ENCODE assay signal across 18 mouse cellular contexts in the genomic region with DNA sequence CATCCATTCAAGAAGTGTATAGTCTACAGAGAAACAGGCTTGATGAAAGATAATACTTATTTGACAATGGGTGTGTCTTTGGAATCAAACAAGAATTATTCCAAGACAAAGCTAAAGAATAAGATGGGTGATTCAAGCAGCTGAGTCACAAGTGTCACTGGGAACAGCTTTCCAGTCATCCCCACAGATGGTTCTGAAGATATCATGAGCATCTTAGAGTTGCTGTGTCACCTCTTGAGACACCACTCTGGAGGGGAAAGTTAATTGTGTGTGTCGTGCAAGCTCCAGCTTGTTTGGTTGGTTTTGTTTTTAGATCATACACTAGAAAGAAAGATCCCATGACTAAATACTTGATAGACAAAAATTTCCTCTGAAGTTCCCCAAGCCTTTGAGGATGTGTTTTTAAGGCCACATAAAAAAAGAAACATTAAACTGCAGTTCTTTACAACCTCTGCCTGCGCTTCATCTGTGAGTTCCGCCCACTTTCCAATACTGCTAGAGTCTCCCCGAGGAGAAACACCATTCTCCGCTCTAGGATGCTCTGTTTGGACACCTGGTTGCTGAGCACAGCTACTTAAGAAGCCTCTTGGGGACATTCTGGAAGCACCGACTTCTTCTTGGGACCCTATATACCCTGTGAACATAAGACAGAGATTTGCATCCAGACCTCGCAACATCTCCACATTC.
A peak's percentile ranks its signal among the peaks of the same experiment; 100 is the strongest.
DNase-seq lines count a peak whose midpoint lies in the region; ATAC-seq and TF ChIP-seq lines count a peak whose summit lies in the region.
"Had no signal": no experiment of that assay in that cellular context is flagged by ENCODE, and none has a peak within 500 bp of the region (broad histone marks: within the 10 kb centered on the region; RNA-seq: fewer than 3 reads in every experiment).

No protein-coding gene starts in this region.

- H3K4me2 ChIP-seq in forebrain, postnatal 0 days (ENCODE audit: low read depth): no peak overlapping the region
- H3K4me2 ChIP-seq: embryonic facial prominence, embryonic 15.5 days; forebrain, embryonic 12.5 days; hindbrain, embryonic 15.5 days; limb, embryonic 13.5 days; liver, embryonic 11.5 days; lung, embryonic 15.5 days; midbrain, embryonic 11.5 days had no signal

- ATAC-seq in forebrain, postnatal 0 days: no peak
- ATAC-seq: activated CD4-positive, CD25-positive, alpha-beta regulatory T cell, adult 4 months; midbrain, embryonic 16.5 days had no signal

- no peaks in the 10 kb centered on the region for H3K9me3 ChIP-seq in forebrain, postnatal 0 days (ENCODE audit: low read length)
- H3K9me3 ChIP-seq: embryonic facial prominence, embryonic 10.5 days; embryonic facial prominence, embryonic 15.5 days; forebrain, embryonic 12.5 days; hindbrain, embryonic 10.5 days; hindbrain, embryonic 15.5 days; limb, embryonic 13.5 days; lung, embryonic 15.5 days had no signal

- DNase-seq in layer of hippocampus, adult 9-11 months: peak; percentile 15
- no peak for DNase-seq in layer of hippocampus, adult 2 months (ENCODE audit: low spot score in 2 of 2)
- peak; percentile 57 for DNase-seq in right cerebral cortex, adult 18-20 months
- no peak for DNase-seq in right cerebral cortex, postnatal 4 days
- DNase-seq in brain, adult 2 months (ENCODE audit: low read depth, low spot score): peak; percentile 73
- no peak for DNase-seq in forebrain, postnatal 0 days
- DNase-seq in testis, postnatal 10 days (ENCODE audit: low spot score): no peak

- no peaks in the 10 kb centered on the region for H3K36me3 ChIP-seq in forebrain, postnatal 0 days (ENCODE audit: insufficient read depth)
- H3K36me3 ChIP-seq: embryonic facial prominence, embryonic 10.5 days; embryonic facial prominence, embryonic 15.5 days; forebrain, embryonic 12.5 days; hindbrain, embryonic 10.5 days; hindbrain, embryonic 15.5 days; limb, embryonic 13.5 days; lung, embryonic 15.5 days had no signal

- 87% methylated on average over 7 of the region's 7 CpGs for WGBS in forebrain, postnatal 0 days

- no peak for TF ChIP-seq CTCF in layer of hippocampus, adult 2 months (conservative IDR thresholded peaks at IDR 0.05)
- TF ChIP-seq CTCF in forebrain, postnatal 0 days (IDR thresholded peaks at IDR 0.05; ENCODE audit: low read depth): no peak

- no peak overlapping the region for H3K4me3 ChIP-seq in layer of hippocampus, adult 2 months
- H3K4me3 ChIP-seq in forebrain, postnatal 0 days (ENCODE audit: low read depth, low read length): no peak overlapping the region
- H3K4me3 ChIP-seq: embryonic facial prominence, embryonic 10.5 days; embryonic facial prominence, embryonic 15.5 days; forebrain, embryonic 12.5 days; hindbrain, embryonic 10.5 days; hindbrain, embryonic 15.5 days; limb, embryonic 13.5 days; lung, embryonic 15.5 days had no signal

- no peaks in the 10 kb centered on the region for H3K27me3 ChIP-seq in forebrain, postnatal 0 days (ENCODE audit: insufficient read depth, low read length)
- H3K27me3 ChIP-seq: embryonic facial prominence, embryonic 15.5 days; forebrain, embryonic 12.5 days; hindbrain, embryonic 15.5 days; limb, embryonic 13.5 days; lung, embryonic 15.5 days had no signal

- H3K4me1 ChIP-seq in forebrain, postnatal 0 days (ENCODE audit: insufficient read depth): no peaks in the 10 kb centered on the region
- H3K4me1 ChIP-seq: embryonic facial prominence, embryonic 15.5 days; forebrain, embryonic 12.5 days; hindbrain, embryonic 10.5 days; hindbrain, embryonic 15.5 days; limb, embryonic 13.5 days had no signal

- no peak overlapping the region for H3K27ac ChIP-seq in layer of hippocampus, adult 2 months
- no peak overlapping the region for H3K27ac ChIP-seq in forebrain, postnatal 0 days (ENCODE audit: low read depth, low read length)
- H3K27ac ChIP-seq: embryonic facial prominence, embryonic 10.5 days; embryonic facial prominence, embryonic 15.5 days; forebrain, embryonic 12.5 days; hindbrain, embryonic 15.5 days; limb, embryonic 13.5 days; lung, embryonic 15.5 days had no signal

- H3K9ac ChIP-seq in forebrain, postnatal 0 days: no peak overlapping the region
- H3K9ac ChIP-seq: embryonic facial prominence, embryonic 15.5 days; forebrain, embryonic 12.5 days; hindbrain, embryonic 15.5 days; limb, embryonic 13.5 days; lung, embryonic 15.5 days had no signal

Comparison
In these comparisons a context has a peak if more than half of its experiments do, and no peak if none do; other contexts are left out.
1. DNase-seq: peak in layer of hippocampus, adult 9-11 months (single experiment), right cerebral cortex, adult 18-20 months (single experiment) and brain, adult 2 months (single experiment); none in layer of hippocampus, adult 2 months (0 of 2), right cerebral cortex, postnatal 4 days (single experiment), forebrain, postnatal 0 days (single experiment) and testis, postnatal 10 days (single experiment).